Mouse (Mus musculus) 3134 (cell line): ENCODE results near the gene Pom121l2.

Experiments used
- DNase-seq: peaks from one replicate; pipeline ENCODE4 v3.0.0-alpha.2; 2011; ENCODE audit warnings: low spot score; ENCODE audit not compliant: insufficient read length; ENCODE audit errors: extremely low read depth

Gene Pom121l2

DNA sequence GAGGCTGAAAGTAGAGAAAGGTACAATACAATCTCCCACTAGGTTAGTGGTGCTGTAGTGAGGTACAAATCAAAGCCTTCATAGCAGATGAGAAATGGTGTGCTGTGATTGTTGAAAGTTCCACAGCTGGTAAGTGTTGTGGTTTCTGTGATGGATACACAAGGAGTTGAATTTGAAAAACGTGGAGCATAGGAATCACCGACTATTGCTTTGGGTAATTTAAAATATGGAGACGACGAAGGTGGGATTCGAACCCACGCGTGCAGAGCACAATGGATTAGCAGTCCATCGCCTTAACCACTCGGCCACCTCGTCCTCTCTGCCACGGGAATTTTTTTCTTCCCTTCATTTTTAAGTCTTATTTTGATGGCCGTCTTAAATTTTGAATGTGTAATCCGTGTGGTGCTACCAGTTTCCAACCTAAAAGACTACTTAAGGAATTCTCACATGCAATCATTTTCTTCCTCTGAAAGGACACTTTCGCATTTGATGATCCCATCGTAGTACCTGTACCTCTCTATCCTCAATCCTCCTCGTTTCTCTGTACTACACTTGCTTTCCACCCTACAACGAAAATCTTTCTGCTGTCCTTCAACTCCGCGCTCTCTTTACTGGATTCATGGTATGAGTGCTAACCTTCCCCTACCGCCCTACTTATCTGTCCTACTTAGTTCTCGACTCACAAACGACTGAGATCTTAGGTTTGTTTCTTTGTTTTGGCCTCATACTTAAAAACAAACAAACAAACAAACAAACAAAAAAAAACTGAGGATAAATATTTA lies 13.2 kb downstream of the Pom121l2 start:
- DNase-seq: peak; percentile 66

DNA sequence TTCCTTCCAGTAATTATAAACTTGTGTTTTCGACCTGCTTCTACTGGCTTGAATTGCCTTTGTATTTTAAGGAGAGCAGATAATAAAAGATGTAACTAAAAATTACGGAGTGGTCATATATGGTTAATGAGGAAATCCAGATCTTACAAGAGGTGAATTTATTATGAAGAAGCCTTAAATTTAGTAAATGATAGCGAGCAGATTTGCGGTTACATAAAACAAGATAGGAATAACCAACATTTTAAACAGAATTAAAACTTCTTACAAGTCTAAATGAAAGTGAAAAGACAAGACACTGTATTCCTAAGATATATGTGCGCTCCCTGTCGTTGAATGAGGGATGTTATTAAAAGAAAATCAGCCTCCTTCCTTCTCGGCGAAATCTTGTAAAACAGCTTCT lies 13.9 kb downstream of the Pom121l2 start:
- DNase-seq: no peak

DNA sequence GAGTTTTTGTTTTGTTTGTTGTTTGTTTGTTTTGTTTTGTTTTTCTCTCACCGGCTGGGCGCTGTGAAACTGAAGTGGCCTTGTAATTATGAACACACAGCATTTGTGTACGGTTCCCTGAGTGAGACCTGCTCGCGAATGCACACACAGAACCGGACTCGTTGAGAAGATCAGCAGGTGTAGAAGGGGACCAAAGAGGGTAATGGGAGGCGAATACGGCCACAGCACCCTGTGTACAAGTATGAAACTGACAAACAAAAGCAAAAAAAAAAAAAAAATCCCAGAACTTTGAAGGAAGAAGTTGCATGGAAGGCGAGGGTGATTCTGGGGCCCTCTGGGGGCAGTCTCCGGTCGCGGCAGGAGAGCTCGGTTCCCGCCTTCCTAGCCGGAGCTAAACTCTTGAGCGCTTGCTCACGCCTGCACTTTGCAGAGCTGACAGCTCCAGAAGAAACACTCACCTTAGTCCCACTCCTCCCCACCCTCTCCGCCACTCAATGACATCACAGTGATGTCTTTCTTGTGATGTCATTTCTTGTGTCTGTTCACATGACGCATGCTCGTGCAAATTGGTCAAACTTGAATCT lies 14.4 kb downstream of the Pom121l2 start:
- DNase-seq: peak; percentile 66

DNA sequence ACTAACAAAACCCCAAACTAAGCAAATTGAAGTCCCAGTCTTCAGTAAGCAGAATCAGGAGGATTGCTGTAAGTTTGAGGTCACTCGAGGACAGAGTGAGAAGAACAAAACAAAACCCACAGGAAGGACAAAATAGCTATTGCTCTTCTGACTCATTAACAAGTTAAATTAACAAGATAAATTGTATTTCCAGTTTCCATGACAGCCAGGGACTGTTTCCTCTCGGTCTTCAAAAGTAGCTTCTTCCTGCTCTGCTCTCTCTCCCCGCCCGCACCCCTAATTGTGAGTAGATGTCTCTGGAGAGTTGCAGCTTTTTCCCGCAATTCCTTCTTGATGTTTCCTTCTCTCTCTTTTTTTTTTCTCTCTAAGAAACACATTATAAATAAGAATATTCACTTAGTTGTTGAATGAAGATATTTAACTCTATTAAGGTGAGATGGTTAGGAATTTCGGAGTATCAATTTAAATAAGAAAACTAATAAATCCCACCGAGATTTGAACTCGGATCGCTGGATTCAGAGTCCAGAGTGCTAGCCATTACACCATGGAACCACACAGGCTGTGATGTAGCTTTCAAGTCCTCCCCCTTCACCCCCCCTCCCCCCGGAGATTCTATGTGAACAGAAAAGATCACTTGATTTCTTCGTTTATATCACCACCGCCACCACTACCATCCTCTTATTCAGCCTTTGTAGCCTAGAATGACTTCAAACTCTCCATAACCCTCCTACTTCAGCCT lies 15.3 kb downstream of the Pom121l2 start:
- peak; percentile 49 for DNase-seq

DNA sequence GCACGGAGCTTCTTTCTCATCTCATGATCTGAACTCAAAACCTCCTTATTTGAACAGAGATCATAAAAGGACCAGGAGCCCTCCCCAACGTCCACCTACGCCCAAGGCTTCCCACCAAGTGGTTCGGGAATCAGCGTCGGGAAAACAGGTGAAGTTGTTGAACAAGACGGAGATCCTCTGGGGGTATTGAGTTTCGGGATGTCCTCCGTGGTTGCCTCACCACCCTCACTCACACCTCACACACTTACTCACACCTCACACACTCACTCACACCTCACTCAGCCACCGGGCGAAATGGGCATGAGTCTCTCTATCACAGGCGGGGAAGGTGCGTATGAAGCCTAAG lies 15.8 kb downstream of the Pom121l2 start:
- DNase-seq: no peak

DNA sequence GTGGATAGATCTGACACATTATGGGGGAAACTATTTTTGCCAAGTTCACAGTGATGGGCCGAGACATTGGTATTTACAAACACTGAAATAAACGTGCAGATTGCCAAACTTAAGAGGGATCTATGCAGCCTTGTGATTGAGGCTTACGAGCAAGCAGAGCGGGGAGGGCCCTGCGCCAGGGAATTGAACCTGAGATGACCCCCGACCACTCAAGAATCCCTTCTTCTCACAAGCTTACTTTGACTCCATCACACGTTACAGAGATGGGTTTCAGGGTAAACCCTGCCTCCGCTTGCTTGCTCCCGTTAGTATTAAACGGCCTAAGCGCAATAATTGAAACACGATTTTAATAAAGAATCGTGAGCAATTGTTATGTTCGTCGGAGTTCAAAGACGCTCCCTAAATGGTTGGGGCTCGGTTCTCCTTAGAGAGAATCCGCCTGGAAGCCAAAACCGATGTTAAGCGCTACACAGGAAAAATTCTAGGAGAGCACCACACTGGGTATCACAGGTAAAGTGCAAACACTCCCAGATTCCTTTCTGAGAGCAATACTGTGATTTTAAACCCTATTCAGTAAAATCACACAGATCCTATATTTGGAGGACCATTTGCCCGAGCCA lies 16.3 kb downstream of the Pom121l2 start:
- DNase-seq: no peak

DNA sequence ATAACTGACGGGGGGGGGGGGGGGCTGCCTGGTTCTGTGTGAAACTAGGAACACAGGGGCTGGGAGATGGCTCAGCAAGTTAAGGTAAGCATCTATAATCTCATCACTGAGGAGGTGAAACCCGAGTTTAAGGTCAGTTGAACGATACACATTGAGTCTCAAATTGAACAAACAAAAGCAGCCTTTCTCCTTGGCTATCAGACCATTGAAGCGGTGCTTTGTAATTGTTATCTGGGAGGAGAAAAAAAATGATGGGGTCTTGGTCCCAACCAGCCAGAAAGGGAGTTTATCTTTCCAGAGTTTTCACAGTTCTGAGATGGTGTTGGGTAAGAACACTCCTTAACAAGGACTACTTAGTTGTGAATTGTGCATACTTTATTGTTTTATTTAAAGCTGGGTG lies 16.8 kb downstream of the Pom121l2 start:
- no peak for DNase-seq

DNA sequence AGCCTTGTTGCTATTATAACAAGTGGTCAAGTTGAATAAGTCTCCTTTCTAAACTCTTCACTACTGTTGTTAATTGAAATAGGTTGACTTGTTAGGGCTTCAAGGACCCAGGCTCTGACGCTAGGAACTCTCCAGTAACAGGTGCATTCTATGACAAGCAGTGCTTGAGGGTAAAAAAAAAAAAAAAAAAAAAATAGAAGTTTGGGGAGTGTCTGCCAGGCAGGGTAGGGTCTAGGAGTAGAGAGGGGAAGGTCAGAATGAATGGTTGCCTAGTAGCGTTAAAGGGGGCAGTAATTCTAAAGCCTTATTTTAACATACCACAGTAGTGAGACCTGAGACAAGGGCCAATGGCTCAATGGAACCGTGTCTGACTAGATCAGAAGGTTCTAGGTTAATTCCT lies 17.4 kb downstream of the Pom121l2 start:
- no peak for DNase-seq

DNA sequence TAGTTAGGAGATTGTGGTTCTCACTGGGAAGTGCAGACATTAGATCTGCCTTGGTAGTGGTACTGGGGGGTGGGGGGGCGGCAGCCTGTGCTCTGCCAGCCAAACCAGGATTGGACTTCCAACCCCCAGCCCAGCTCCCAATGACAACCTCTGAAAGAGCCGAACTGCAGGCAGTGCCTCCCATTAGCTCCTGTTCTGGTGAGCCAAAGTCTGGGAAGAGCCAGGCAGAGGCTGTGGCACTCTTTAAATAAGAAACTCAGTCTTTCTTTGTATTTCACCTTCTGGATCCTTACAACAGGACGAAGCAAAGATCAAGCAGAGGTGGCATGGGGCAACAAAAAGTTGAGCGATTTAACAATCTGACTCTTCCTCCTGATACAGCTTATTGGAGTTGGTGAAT lies 18.2 kb downstream of the Pom121l2 start:
- DNase-seq: no peak

DNA sequence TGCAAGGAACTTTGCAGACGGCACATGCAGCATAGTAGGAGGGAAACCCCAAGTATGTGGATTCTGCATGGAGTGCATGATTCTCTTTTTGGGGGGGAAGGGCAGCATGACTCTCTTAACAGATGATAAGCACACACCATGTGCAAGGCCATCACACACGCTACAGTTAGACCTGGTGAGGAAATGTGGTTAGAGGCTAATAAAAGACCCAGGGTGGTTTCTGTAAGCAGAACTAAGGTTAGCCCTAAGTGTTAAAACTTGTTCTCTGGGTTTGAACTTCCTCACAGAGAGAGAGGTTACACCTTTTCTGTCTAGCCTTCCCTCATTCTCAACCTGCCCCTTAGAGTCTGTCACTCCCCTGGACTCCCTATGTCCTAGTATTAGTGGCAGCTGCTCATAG lies 20.4 kb downstream of the Pom121l2 start:
- DNase-seq: no peak

DNA sequence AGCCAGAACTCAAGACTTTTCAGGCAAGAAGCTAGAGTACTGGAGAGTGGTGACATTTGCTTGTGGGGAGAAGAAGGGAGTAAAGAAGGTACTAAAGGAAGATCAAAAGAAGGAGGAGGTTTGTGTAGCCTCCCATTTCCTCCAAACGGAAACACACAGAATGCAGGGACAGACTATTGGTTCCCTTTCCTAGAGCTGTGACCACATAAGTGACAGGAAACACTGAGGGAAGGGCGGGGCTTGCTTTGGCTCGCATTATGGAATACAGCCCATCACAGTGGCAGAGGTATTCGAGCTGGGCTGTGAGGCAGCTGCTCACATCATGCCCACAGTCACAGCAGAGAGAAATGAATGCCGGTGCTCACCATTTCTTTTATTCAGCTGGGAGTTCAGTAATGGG lies 20.8 kb downstream of the Pom121l2 start:
- no peak for DNase-seq

DNA sequence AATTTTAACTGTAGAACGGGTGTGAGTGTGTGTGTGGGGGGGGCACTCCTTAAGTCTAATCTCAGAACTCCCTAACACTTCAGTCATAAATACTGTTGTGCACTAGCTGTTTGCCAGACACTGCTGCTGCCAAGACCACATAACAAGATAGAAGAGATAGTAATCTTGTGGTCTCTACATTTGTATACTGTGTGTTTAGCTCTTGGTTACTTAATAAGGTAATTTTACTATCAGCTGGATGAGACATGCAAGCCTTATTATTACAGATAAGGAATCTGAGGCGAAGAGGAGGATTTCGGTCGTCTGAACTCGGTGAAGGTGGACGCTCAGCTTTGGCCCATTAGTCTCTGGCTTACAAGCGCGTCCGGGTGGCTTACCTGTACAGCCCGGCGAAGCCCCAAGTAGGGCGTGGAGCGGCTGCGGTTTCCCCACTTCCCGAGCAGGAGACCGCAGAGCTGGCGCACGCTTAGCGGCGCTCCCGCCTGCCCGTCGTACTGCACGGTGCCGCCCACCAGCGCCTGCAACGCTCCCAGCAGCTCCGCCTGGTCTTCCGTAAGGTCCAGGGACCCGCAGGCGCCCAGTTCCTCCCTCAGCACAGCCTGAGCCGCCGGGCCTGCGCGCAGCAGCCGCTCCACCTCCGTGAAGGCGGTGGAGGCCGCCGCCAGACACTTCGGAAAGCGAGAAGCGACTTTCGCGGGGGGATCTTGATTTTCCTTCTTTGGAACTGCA lies 24.8 kb downstream of the Pom121l2 start:
- peak; percentile 83 for DNase-seq

DNA sequence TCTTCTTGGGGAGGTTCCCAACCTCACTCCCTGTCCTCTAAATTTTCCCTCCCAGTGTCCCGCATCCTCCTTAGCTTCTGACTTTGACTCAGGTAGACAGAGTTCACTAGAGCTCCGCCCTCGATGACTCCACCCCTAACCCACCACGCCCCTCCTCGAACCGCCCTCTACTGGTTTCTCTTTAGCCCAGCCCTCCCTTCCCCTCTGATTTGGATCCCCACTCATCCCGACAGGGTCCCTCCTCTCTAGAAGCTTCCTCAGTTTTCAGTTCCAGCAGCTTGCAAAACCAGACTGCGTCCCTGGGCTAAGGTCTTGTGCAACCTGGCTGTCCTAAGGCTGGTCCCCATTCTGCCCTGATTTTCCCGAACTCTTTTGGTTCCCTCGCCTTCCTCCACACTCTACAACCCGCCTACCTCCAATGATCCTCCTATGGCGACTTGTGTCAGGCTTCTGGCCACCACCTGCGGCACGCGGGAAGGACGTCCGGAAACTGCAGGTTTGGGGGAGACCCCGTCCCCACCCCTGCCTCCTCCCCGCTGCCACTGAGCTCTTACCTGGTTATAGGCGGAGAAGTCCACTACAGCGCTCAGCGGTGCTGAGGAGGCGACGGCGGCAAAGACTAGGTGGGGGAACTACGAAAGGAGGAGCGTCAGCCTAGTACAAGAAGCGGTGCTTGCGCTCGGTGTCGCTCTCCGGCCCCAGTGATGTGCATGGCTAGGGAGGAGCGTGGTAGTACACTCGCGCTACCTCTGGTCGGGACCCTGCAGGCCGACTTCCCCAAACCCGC lies 25.5 kb downstream of the Pom121l2 start:
- peak; percentile 80 for DNase-seq

DNA sequence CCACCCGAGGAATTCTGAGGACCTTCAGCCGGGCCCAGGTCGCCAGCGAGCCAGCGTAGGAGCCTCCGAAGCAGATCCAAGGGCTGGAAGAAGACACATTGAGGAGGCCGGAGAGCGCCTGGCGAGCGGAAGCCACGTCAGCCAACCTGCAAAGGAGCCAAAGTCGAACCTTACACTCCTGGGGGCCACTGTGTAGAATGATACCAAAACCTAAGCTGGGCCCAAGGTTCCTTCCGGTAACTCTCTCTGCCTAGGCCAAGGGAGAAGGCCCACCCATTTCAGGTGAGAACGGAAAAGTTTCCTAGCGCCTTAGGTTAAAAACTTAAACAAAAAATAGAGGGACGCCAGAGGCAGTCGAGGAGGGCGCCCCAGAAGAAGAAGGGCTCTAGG lies 26.1 kb downstream of the Pom121l2 start:
- DNase-seq: no peak

DNA sequence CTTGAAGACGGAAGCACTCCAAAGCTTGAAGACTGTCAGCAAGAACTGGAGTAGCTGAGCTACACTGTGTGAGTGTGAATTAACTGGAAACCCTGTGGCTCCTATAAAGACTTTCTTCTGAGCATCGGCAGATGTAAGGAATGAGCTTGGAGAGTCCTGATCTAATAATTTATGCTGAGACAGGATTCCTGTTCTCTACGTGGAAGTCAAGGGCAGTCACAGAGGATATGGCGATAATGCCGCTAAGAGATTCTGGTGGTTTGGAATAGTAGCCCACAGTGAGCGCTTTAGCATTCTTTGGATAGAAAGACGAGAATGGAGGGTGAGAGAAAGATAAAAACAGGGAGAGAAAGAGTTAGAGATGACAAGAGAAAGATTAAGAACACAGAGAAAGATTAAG lies 26.9 kb downstream of the Pom121l2 start:
- DNase-seq: no peak

DNA sequence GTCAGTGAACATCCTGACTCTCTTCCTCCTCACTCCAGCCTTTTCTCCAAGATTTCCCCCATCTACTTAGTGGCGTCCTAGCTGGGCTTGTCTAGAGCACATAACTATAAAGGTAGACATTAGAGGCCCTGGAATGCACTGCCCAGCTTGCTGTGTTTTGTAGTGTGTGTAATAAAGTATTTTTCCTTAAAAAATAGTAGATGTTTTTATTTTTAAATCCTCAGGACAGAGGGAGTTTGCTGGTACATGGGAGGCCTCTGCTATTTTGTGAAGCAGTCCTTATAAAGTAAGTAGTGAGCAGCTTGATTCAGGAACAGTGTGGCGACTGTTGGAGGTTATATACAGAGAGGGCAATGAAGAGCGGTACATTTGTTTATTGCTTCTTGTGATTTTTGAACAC lies 27.7 kb downstream of the Pom121l2 start:
- no peak for DNase-seq

DNA sequence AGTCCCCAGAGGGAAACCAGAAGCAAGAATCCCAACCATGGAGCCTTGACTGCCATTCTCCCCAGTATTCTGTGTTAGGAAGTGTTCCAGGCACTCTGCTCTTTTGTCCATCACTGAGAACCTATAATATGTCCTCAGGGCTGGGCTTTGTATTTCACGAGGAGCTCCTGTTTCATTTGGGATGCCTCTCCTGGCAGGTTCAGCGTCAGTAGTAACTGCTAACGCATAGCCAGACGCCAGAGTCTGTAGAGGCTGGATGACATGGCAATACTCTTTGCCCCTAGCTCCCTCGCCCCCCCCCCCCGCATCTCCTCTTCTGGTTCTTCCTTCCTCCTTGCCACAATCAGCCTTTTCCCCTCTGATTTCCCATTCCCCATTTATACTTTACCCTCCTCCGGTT lies 28.6 kb downstream of the Pom121l2 start, which contains the start of gene Prss16:
Gene Prss16 (minus strand): TSS at position 101 of the 400 bp plus-strand sequence.
- no peak for DNase-seq

DNA sequence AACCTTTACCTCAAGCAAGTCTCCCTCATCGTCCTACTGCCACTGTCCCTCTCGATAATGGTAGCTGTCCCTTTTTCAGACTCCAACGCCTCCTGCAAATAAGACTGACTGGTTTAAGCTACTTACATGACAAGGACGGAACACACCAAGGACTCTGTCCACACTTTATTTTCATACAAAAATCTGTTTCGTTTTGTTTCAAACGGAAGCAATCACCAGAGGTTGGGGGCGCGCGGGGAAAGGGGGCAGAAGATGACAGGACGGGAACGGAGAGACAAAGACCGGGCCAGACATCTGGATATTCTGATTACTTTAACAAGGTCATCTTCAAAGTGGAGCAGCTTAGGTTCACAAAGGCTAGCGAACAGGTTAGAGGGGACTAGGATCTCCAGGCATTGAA lies 32.7 kb downstream of the Pom121l2 start:
- DNase-seq: no peak

DNA sequence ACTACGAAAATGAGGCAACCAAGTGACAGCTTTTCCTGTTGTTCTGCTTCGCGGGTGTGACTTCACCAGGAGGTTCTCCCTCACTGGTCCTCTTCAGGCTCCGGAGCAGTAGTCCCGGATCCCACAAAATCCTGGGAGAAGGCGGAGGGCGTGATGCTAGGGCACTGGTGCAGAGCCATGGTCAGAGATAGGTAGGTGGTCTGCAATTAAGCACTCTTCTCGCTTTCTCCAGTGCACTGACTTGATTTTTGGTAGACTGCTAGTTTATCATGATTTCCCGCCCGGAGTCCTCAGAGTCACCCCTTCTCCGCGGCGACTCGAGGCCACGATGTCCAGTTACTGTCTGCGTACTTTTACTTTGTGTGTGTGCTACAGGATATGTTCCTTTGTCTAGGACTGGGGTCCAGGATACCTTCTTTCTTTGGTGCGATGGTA lies 33.4 kb downstream of the Pom121l2 start:
- DNase-seq: no peak
